Mouse (Mus musculus) layer of hippocampus, adult 2 months (tissue): ENCODE measurements at regions not wholly inside any gene's neighbourhood (a gene's known extent, or its start where the extent isn't known, plus 50 kb on each side); places are given as distances from the start of the nearest gene placed in this dataset.

Source experiments
- DNase-seq, 2 experiments: peaks; one replicate each; pipeline ENCODE4 v3.0.0; 2022; ENCODE audit warnings: low spot score in 2 of 2
- H3K27ac ChIP-seq: fragments of 200-600 bp; 2 replicates; pipeline ENCODE4 v1.8.1; 2022
- H3K4me3 ChIP-seq: fragments of 200-600 bp; 2 replicates; pipeline ENCODE4 v1.8.1; 2022; ENCODE audit warnings: mild to moderate bottlenecking
- CTCF ChIP-seq: fragments of 200-600 bp; conservative IDR thresholded peaks from 2 replicates; pipeline ENCODE4 v1.8.1; 2022; ENCODE audit warnings: antibody characterized with exemption, mild to moderate bottlenecking, moderate library complexity

DNA sequence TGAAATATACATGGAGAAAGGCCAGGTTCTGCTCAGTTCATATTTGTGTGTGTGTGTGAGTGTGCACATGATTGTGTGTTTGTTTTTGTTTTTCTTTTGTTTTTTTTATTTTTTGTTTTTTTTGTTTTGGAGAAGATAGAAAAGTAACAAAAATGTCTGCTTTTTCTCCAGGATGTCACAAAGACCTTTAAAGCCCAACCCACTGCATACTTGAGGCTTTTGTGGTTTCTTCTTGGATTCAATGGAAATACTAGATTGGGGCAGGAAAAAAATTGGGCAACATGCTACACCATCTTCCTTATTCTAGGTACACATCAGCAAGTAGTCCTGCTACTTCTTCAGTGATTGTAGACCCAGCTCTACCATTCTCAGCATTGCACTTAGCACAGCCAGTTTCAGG is 226.7 kb downstream of the Stim2 start:
- no peak for DNase-seq
- Histone ChIP-seq H3K4me3 (no peak overlapping the region), H3K27ac (no peak overlapping the region)
- TF ChIP-seq CTCF: no peak

- Histone ChIP-seq H3K4me3 (no peak overlapping the region), H3K27ac (peak overlapping the region; percentile 64)
- DNase-seq: peak in 1 of 2 experiments; percentile 22
- no peak for TF ChIP-seq CTCF
Observed at GRCm38 (mm10) chr5:54234580-54234979, 236.3 kb downstream of the Stim2 start.

GRCm38 (mm10) chr5:54235226-54235625 is 236.9 kb downstream of the Stim2 start:
- DNase-seq: peak; percentile 34 to 87
- TF ChIP-seq CTCF: no peak
- Histone ChIP-seq H3K27ac (peak overlapping the region; percentile 64), H3K4me3 (no peak overlapping the region)

DNA sequence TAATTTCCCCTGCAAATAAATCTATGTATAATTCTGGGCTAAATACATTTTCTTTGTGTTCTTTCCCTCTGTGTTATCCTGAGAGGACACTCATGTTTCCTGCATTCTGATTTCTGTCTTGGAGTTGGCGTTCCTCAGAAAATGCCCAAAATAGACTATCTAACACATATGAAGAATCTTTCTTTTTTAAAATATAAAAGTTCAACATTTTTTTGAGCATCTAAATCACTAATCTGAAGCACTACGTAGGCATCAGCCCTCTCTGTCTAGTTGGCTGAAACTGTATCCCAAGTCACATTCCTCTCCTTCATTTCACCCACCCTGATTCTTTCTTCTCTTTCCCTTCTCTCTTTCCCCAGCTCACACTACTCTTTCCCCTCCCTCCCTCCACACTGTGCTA is 238.9 kb downstream of the Stim2 start:
- no peak for TF ChIP-seq CTCF
- no peak overlapping the region for H3K4me3 ChIP-seq
- no peak for DNase-seq
- no peak overlapping the region for H3K27ac ChIP-seq

DNA sequence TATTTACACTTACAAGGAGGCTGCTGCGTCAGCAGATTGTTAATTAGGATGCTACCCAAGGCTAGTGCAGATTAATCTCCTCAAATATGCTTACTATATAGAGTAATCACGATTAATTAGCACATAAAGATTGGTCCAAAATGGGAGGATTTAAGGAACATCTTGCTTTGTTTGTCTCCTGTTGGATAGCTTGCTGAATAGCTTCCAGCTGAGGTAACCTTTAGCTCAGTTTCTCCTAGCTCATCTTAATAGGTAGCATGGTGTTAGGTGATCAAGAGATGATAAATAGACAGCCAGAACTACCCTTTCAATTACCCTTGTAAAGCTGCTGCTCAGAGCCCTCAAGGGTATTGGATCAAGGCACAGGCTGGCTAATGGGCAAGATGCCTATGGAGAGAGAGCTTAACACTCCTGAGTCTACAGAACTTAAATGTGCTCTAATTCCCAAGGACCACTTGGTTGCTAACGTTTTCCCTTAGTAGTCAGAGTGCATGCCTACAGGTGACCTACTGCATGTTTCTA is 240.4 kb downstream of the Stim2 start:
- H3K4me3 ChIP-seq: no peak overlapping the region
- DNase-seq: no peak
- TF ChIP-seq CTCF: no peak
- H3K27ac ChIP-seq: peak overlapping the region; percentile 39; the same call in 1 of the 2 replicates

DNA sequence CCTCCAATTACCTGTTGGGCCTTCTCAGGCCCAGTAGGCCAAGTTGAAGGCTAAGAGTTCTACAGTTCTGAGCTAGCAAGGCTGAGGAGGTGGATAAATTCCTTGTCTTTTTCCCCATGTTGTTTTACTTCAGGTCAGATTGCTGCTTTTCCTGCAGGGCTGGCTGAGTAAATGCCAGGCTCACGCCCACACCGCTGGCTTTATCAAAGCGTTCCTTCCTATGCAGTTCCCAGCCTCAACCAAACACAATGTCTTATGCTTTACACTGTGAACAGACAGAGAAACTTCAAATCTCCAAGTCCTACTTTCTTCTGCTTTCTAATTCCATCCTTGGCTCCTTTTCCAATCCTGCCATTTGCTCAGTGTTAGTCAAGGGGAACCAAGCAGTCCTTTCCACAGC is 241.3 kb downstream of the Stim2 start:
- Histone ChIP-seq H3K4me3 (no peak overlapping the region), H3K27ac (peak overlapping the region; percentile 39; the same call in 1 of the 2 replicates)
- TF ChIP-seq CTCF: no peak
- DNase-seq: peak in 1 of 2 experiments; percentile 36

DNA sequence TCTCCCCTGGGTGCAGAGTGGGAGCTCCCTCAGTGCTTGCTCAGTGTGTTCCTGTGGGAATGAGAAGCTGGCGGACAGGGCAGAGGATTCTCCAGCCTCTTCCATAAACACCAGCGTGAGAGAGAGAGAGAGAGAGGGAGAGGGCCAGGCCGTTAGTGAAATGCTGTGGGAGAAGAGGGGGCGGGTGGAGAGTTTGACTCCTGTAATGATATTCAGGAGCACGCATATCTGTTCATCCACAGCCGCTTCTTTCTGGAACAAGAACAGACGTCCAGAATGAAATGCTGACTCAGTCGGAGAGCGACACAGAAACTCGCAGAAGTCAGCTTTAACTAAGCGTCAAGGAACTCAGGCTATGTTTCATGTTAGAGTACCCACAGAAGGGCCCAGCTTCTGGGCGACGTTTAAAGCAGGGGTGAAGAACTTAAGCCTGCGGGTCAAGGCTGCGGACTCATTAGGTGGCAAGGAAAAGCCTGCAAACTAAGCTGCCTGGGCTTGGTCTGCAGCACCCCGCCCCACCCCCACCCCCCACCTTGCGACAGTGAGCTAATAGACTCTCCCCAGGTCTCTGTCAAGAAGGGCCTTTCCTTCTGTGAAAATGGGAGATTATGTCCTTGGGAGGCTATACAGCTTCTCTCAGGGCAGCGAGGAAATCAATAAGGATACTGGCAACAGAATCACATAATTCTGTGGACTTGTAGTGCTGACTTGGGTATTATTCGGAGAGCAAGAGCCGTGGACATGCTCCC is 243.0 kb downstream of the Stim2 start:
- no peak for DNase-seq

GRCm38 (mm10) chr5:54242126-54242525 is 243.8 kb downstream of the Stim2 start:
- no peak for TF ChIP-seq CTCF
- H3K27ac ChIP-seq: no peak overlapping the region
- no peak for DNase-seq
- H3K4me3 ChIP-seq: no peak overlapping the region

More for the DNA sequence above, 243.0 kb downstream of the Stim2 start:
- Histone ChIP-seq H3K4me3 (no peak overlapping the region), H3K27ac (peak overlapping the region; percentile 43; the same call in 1 of the 2 replicates)
- no peak for TF ChIP-seq CTCF

GRCm38 (mm10) chr5:54252038-54252437 is 253.7 kb downstream of the Stim2 start:
- Histone ChIP-seq H3K4me3 (no peak overlapping the region), H3K27ac (no peak overlapping the region)
- DNase-seq: no peak
- no peak for TF ChIP-seq CTCF

DNA sequence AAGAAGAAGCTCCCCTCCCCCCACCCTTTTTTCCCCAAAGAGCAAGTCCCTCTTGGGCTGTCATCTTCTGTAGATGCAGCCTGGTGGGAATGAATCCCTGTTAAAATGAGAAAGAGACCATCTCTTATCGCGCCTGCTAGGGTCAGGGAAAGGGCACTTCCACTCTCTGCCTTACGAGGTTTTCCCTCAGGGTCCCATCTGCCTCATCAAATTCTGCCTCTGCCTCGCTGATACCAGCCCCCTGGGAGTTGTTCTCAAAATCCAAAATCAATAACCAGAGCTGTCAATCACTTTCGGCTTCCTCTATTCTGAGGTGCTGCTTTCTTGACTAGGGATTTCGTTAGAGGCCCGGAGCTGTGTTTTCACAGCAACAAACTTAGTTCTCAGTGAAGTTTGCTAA is 255.7 kb downstream of the Stim2 start:
- Histone ChIP-seq H3K4me3 (no peak overlapping the region), H3K27ac (no peak overlapping the region)
- TF ChIP-seq CTCF: no peak
- DNase-seq: no peak

- TF ChIP-seq CTCF: peak; percentile 87
- peak; percentile 32 to 48 for DNase-seq
- Histone ChIP-seq H3K4me3 (no peak overlapping the region), H3K27ac (no peak overlapping the region)
Observed at GRCm38 (mm10) chr5:54258087-54258733, 259.9 kb downstream of the Stim2 start.

DNA sequence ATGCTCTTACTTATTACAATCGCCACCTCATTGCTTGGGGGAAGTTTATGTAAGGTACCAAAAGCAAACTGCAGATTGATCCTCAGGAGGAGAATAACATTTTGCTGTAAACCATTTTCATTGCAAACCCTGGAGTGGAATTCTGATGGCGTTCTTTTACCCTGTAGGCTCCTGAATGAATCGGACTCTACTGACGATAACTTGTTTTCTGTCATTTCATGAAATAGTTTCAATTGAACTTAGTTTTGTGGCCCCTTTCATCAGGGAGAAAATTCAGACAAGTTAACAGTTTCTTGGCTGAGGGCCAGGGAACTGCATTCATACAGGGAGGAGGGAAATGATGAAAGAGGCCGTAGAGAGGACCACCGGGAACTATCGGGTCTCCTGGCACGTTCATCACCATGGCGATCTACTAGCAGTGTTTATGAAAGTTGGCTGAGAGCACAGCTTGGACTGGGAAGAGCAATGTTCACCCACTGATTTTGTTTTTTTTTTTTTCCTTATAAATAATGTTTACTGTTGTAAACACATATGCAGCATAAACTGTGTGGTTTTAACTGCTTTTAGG is 266.7 kb downstream of the Stim2 start:
- H3K4me3 ChIP-seq: no peak overlapping the region
- no peak for TF ChIP-seq CTCF
- no peak for DNase-seq
- H3K27ac ChIP-seq: no peak overlapping the region

GRCm38 (mm10) chr5:54267905-54268590 is 269.7 kb downstream of the Stim2 start:
- Histone ChIP-seq H3K4me3 (no peak overlapping the region), H3K27ac (no peak overlapping the region)
- TF ChIP-seq CTCF: no peak
- DNase-seq: no peak
